In the genomic region with DNA sequence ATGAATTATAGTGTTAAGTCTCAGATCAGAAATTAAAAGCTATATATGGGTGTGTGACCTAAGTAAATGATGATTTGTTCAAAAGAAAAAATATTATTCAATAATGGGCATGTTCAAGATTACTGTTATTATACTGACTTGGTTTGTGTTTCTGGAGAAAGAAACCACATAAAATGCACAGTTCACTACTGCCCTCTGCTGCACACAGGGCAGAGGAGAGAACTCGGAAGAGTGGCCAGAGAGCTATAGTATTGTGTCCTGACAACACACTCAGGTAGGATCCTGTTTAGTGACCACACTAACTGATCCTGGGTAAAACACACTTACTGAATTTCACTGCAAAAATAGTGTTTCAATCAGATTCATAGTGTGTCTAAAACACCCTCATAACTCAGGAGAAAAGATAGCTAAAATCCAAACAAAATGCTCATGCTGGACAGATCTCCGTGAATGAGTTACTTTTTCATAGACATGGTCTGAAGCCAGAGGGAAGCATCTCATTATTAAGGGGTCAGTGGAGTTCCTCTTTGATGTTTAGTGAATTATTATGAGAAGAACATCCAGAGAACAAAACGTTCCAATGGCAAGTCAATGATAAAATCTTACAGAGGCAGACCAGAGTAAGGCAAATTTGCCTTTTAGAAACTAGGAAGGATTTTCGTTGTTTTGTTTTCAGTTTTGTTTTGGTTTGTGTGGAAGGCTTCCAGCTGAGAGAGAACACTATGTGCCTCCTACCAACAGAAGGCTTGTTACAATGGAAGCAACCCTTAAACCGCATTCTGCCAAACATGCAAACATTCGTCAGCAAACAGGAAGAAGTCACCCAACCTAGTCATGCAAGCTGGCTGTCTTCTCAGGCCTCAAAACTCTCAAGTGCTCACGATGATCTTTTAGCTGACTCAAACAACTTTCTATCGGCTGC, we compare ENCODE assay signal across 9 mouse cellular contexts.
DNase-seq lines count a peak whose midpoint lies in the region; ATAC-seq lines count a peak whose summit lies in the region.
"Had no signal": no experiment of that assay in that cellular context is flagged by ENCODE, and none has a peak within 500 bp of the region (broad histone marks: within the 10 kb centered on the region; RNA-seq: fewer than 3 reads in every experiment).

No protein-coding gene starts in this region.

- ATAC-seq in kidney, embryonic 14.5 days (ENCODE audit: low FRiP score, low TSS enrichment), result peak; percentile 64; the same call in 1 of the 2 replicates
- peak; percentile 52; the same call in 1 of the 2 replicates for ATAC-seq in liver, embryonic 12.5 days

- H3K4me3 ChIP-seq in kidney, embryonic 14.5 days (ENCODE audit: low read length), result no peak overlapping the region
- no peak overlapping the region for H3K4me3 ChIP-seq in liver, embryonic 12.5 days
- H3K4me3 ChIP-seq: erythroblast, embryonic 14.5 days had no signal

- H3K4me1 ChIP-seq in kidney, embryonic 14.5 days (ENCODE audit: control insufficient read depth, insufficient read depth, low read length), result no peaks in the 10 kb centered on the region
- H3K4me1 ChIP-seq in liver, embryonic 12.5 days, result no peaks in the 10 kb centered on the region

- H3K9me3 ChIP-seq in kidney, embryonic 14.5 days (ENCODE audit: control insufficient read depth, low read length), result no peaks in the 10 kb centered on the region
- no peaks in the 10 kb centered on the region for H3K9me3 ChIP-seq in liver, embryonic 12.5 days (replicated peaks)

- H3K9ac ChIP-seq in kidney, embryonic 14.5 days (ENCODE audit: low read depth, low read length), result no peak overlapping the region
- H3K9ac ChIP-seq in liver, embryonic 12.5 days, result no peak overlapping the region

- H3K4me2 ChIP-seq in kidney, embryonic 14.5 days (replicated peaks; ENCODE audit: low read depth, low read length), result no peak overlapping the region
- H3K4me2 ChIP-seq in liver, embryonic 12.5 days, result no peak overlapping the region

- intact Hi-C loops in gastrocnemius, postnatal 36 days (cut with DNase I), result loop anchor here (2.0 kb wide), 1 partner anchor 844 kb away; no protein-coding TSS in a partner anchor

- DNase-seq in urinary bladder, postnatal 14 days (ENCODE audit: low spot score), result peak; percentile 62
- DNase-seq in urinary bladder, postnatal 10 days (ENCODE audit: low spot score), result no peak
- DNase-seq in cerebellum, postnatal 4 days (ENCODE audit: low spot score in 2 of 2), result peak; percentile 22 to 33
- DNase-seq in gastrocnemius, postnatal 36 days, result peak; percentile 14 to 21
- DNase-seq in naive thymus-derived CD4-positive, alpha-beta T cell, adult 2 months (ENCODE audit: low read depth), result peak; percentile 50
- peak; percentile 47 for DNase-seq in testis, postnatal 14 days (ENCODE audit: low spot score)

- H3K27ac ChIP-seq in kidney, embryonic 14.5 days (ENCODE audit: low read depth, low read length), result no peak overlapping the region
- no peak overlapping the region for H3K27ac ChIP-seq in liver, embryonic 12.5 days

- 53% methylated on average over 8 of the region's 8 CpGs for WGBS in kidney, embryonic 14.5 days
- WGBS in liver, embryonic 12.5 days (ENCODE audit: insufficient replicate concordance), result 54% methylated on average over 8 of the region's 8 CpGs

- no peaks in the 10 kb centered on the region for H3K36me3 ChIP-seq in kidney, embryonic 14.5 days (ENCODE audit: control insufficient read depth, insufficient read depth, low read length)
- no peaks in the 10 kb centered on the region for H3K36me3 ChIP-seq in liver, embryonic 12.5 days

- no peaks in the 10 kb centered on the region for H3K27me3 ChIP-seq in kidney, embryonic 14.5 days (ENCODE audit: control insufficient read depth, insufficient read depth, low read length)
- H3K27me3 ChIP-seq in liver, embryonic 12.5 days (replicated peaks), result no peaks in the 10 kb centered on the region
